Mouse (Mus musculus): ENCODE results near the gene Mdm2.

DNA sequence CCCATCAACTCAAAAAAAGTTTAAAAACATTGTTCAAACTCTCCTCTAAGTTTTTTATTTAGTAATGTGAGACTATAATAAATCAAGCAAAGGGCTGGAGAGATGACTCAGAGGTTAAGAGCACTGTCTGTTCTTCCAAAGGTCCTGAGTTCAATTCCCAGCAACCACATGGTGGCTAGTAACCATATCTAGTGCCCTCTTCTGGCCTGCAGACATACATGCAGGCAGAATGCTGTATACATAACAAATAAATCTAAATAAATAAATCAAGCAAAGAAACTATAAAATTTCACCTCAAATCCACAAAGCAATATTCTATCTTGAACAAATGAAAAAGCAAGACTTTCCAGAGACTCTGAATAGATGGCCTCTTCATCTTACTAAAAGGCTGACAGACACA, 18.4 kb downstream of the Mdm2 start:
- no peak for TF ChIP-seq POLR2A (IDR thresholded peaks at IDR 0.05; ENCODE audit: extremely low read depth, insufficient read depth, low read length)
- TF ChIP-seq CTCF (IDR thresholded peaks at IDR 0.05; ENCODE audit: low read depth, low read length): no peak
